Mouse (Mus musculus): ENCODE results near the gene Gse1. TPM values are rescaled to one million over a fixed set of nuclear protein-coding genes. Genes with fewer than 3 reads are reported as not detected.

The Gse1 gene
- total and polyA plus RNA-seq, 3 experiments = 23.6 to 128 (median 66.9) TPM

GRCm38 (mm10) chr8:120302941-120303675 is 74.9 kb downstream of the Gse1 start:
- H3K79me2 ChIP-seq (ENCODE audit: control insufficient read depth, insufficient read depth, low read length, poor library complexity) = no peaks in the 10 kb centered on the region
- no peak overlapping the region for H3K27ac ChIP-seq (ENCODE audit: control insufficient read depth, low read depth, low read length)
- no peak for DNase-seq (ENCODE audit: low read depth, low spot score)
- no peaks in the 10 kb centered on the region for H3K27me3 ChIP-seq (ENCODE audit: control insufficient read depth in 1 of 2, insufficient read depth in 2 of 2, low read length in 2 of 2)
- no peaks in the 10 kb centered on the region for H3K4me1 ChIP-seq (ENCODE audit: control insufficient read depth in 1 of 2, insufficient read depth in 2 of 2, low read length in 2 of 2)
- no peaks in the 10 kb centered on the region for H3K9me3 ChIP-seq (replicated peaks; ENCODE audit: insufficient read depth, low read length)
- H3K4me3 ChIP-seq (ENCODE audit: control insufficient read depth in 1 of 2, insufficient read depth in 1 of 2, low read depth in 2 of 2, low read length in 2 of 2) = no peak overlapping the region
- TF ChIP-seq EP300 (IDR thresholded peaks at IDR 0.05; ENCODE audit: low read depth in 1 of 2, low read length in 2 of 2) = no peak
- TF ChIP-seq MXI1 (IDR thresholded peaks at IDR 0.05; ENCODE audit: low read depth, low read length) = no peak
- no peak overlapping the region for H3K9ac ChIP-seq (ENCODE audit: control insufficient read depth, low read depth, low read length, poor library complexity, severe bottlenecking)
- H3K36me3 ChIP-seq (ENCODE audit: control insufficient read depth in 1 of 2, insufficient read depth in 2 of 2, low read length in 2 of 2) = no peaks in the 10 kb centered on the region

DNA sequence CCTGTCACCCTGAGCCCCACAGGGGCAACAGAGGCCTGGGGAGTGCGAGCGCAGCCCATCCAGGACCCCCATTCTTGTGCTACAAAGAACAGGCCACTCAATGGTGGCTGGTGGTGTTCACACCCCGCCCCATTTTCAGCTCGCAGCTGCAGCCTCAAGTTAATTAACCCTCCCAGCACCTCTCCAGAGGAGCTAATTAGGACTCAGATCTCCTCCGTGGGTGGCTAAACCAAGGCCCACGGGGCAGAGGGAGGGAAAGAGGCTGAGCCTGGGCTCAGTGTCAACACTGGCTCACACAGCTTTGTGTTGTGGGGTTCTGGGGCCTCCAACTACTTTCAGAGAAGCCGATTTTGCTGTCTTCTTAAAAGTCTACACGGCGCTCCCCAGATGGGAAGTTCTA is 75.8 kb downstream of the Gse1 start:
- no peak for DNase-seq (ENCODE audit: low read depth, low spot score)
- Histone ChIP-seq H3K27me3 (ENCODE audit: control insufficient read depth in 1 of 2, insufficient read depth in 2 of 2, low read length in 2 of 2) (no peaks in the 10 kb centered on the region), H3K4me3 (ENCODE audit: control insufficient read depth in 1 of 2, insufficient read depth in 1 of 2, low read depth in 2 of 2, low read length in 2 of 2) (no peak overlapping the region), H3K4me1 (ENCODE audit: control insufficient read depth in 1 of 2, insufficient read depth in 2 of 2, low read length in 2 of 2) (no peaks in the 10 kb centered on the region), H3K79me2 (ENCODE audit: control insufficient read depth, insufficient read depth, low read length, poor library complexity) (no peaks in the 10 kb centered on the region), H3K9ac (ENCODE audit: control insufficient read depth, low read depth, low read length, poor library complexity, severe bottlenecking) (no peak overlapping the region), H3K36me3 (ENCODE audit: control insufficient read depth in 1 of 2, insufficient read depth in 2 of 2, low read length in 2 of 2) (no peaks in the 10 kb centered on the region), H3K9me3 (replicated peaks; ENCODE audit: insufficient read depth, low read length) (no peaks in the 10 kb centered on the region), H3K27ac (ENCODE audit: control insufficient read depth, low read depth, low read length) (no peak overlapping the region)
- TF ChIP-seq USF1 (IDR thresholded peaks at IDR 0.05; ENCODE audit: low read depth, low read length) = no peak

DNA sequence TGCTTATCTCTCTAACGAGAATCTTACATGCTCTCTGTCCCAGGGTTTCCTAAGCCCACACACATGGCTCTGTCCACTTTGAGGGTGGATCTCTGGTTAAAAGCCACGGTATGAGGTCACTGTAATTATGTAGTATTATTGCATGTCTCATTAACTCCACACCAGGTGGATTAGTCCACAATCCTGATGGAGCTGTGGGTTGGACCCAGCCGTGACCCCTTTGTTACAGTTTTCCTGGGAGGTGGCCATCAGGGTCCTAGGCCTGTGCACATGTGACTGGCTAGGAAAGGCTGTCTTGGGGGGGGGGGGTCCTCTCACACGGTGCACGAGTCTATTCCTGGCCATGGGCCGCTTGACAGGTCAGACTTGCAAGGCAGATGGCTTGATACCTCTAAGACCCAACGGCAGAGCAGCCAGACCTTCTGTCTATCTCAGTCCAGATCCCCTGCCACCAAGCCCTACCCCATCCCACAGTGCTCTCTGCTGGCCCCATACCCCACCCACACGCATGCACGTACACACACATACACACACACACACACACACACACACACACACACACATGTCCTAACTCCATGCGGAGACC is 77.6 kb downstream of the Gse1 start:
- Histone ChIP-seq H3K27me3 (ENCODE audit: control insufficient read depth in 1 of 2, insufficient read depth in 2 of 2, low read length in 2 of 2) (no peaks in the 10 kb centered on the region), H3K79me2 (ENCODE audit: control insufficient read depth, insufficient read depth, low read length, poor library complexity) (no peaks in the 10 kb centered on the region), H3K27ac (ENCODE audit: control insufficient read depth, low read depth, low read length) (no peak overlapping the region), H3K9ac (ENCODE audit: control insufficient read depth, low read depth, low read length, poor library complexity, severe bottlenecking) (no peak overlapping the region), H3K4me3 (ENCODE audit: control insufficient read depth in 1 of 2, insufficient read depth in 1 of 2, low read depth in 2 of 2, low read length in 2 of 2) (no peak overlapping the region), H3K36me3 (ENCODE audit: control insufficient read depth in 1 of 2, insufficient read depth in 2 of 2, low read length in 2 of 2) (no peaks in the 10 kb centered on the region), H3K9me3 (replicated peaks; ENCODE audit: insufficient read depth, low read length) (no peaks in the 10 kb centered on the region), H3K4me1 (ENCODE audit: control insufficient read depth in 1 of 2, insufficient read depth in 2 of 2, low read length in 2 of 2) (no peaks in the 10 kb centered on the region)
- DNase-seq (ENCODE audit: low read depth, low spot score) = no peak
- no peak for TF ChIP-seq E2F4 (IDR thresholded peaks at IDR 0.05; ENCODE audit: borderline replicate concordance, low read depth, low read length)
- no peak for TF ChIP-seq CHD1 (IDR thresholded peaks at IDR 0.05; ENCODE audit: low read depth, low read length)
- no peak for TF ChIP-seq MXI1 (IDR thresholded peaks at IDR 0.05; ENCODE audit: low read depth, low read length)
- TF ChIP-seq SIN3A (IDR thresholded peaks at IDR 0.05; ENCODE audit: low read length) = no peak
- no peak for TF ChIP-seq MEF2A (IDR thresholded peaks at IDR 0.05; ENCODE audit: extremely low read depth, insufficient replicate concordance, low read depth, low read length, poor library complexity, severe bottlenecking)
- TF ChIP-seq USF1 (IDR thresholded peaks at IDR 0.05; ENCODE audit: low read depth, low read length) = no peak
- TF ChIP-seq HCFC1 (IDR thresholded peaks at IDR 0.05; ENCODE audit: low read depth, low read length) = no peak
- no peak for TF ChIP-seq TBP (IDR thresholded peaks at IDR 0.05; ENCODE audit: low read depth, low read length)
- TF ChIP-seq RAD21 (IDR thresholded peaks at IDR 0.05; ENCODE audit: low read depth, low read length) = no peak
- no peak for TF ChIP-seq BHLHE40 (IDR thresholded peaks at IDR 0.05; ENCODE audit: borderline replicate concordance, low read depth, low read length)
- no peak for TF ChIP-seq ZMIZ1 (IDR thresholded peaks at IDR 0.05; ENCODE audit: low read depth, low read length)
- no peak for TF ChIP-seq CTCF (IDR thresholded peaks at IDR 0.05 in 2 of 3, conservative IDR thresholded peaks at IDR 0.05 in 1 of 3; ENCODE audit: control insufficient read depth in 1 of 3, insufficient read depth in 1 of 3, low read depth in 2 of 3, low read length in 3 of 3, poor library complexity in 1 of 3, severe bottlenecking in 1 of 3)
- TF ChIP-seq CHD2 (IDR thresholded peaks at IDR 0.05; ENCODE audit: low read length) = no peak
- TF ChIP-seq JUND (IDR thresholded peaks at IDR 0.05; ENCODE audit: low read depth, low read length) = no peak

All from MEL (cell line).